Mouse (Mus musculus) lung, embryonic 15.5 days (tissue): ENCODE measurements around the gene Vmn1r189. TPM values are rescaled to one million over a fixed set of nuclear protein-coding genes. Genes with fewer than 3 reads are reported as not detected.
"Not testable (repeated sequence)": the region's sequence is repeated elsewhere in the genome, so short reads cannot be mapped to it uniquely, and the experiment has no call there.

ENCODE experiments used
- ATAC-seq: fragments of 200-750 bp; cut with Nextera tagmentation; 2 replicates; pipeline ENCODE4 v1.8.0; 2017; ENCODE audit warnings: moderate number of reproducible peaks, borderline replicate concordance; ENCODE audit not compliant: low FRiP score, low TSS enrichment; ENCODE audit errors: extremely low read depth
- H3K27ac ChIP-seq: fragments of 300-500 bp; sonication (generic); 2 replicates; pipeline ENCODE4 v1.5.1; 2015; ENCODE audit warnings: moderate library complexity, mild to moderate bottlenecking, inconsistent platforms
- H3K27me3 ChIP-seq: fragments of 300-500 bp; sonication (generic); 2 replicates; pipeline ENCODE4 v1.6.1; 2015; ENCODE audit warnings: inconsistent platforms
- H3K36me3 ChIP-seq: fragments of 300-500 bp; sonication (generic); 2 replicates; pipeline ENCODE4 v1.6.1; 2015; ENCODE audit warnings: inconsistent platforms
- H3K4me1 ChIP-seq: fragments of 300-500 bp; sonication (generic); 2 replicates; pipeline ENCODE4 v1.6.1; 2015; ENCODE audit warnings: inconsistent platforms
- H3K4me2 ChIP-seq: fragments of 300-500 bp; sonication (generic); 2 replicates; pipeline ENCODE4 v1.6.1; 2015; ENCODE audit warnings: inconsistent platforms, mild to moderate bottlenecking, moderate library complexity
- H3K4me3 ChIP-seq: fragments of 300-500 bp; sonication (generic); 2 replicates; pipeline ENCODE4 v1.5.1; 2015; ENCODE audit warnings: mild to moderate bottlenecking, inconsistent platforms
- H3K9ac ChIP-seq: fragments of 300-500 bp; sonication (generic); 2 replicates; pipeline ENCODE4 v1.6.1; 2015; ENCODE audit warnings: inconsistent platforms
- H3K9me3 ChIP-seq: fragments of 300-500 bp; sonication (generic); 2 replicates; pipeline ENCODE4 v1.6.1; 2016; ENCODE audit warnings: inconsistent platforms
- WGBS: fragments of 180-500 bp; shearing (Covaris S2); methylation state at CpG from one replicate; pipeline ENCODE4 v1.1.7; 2015; 5-methylcytosine and 5-hydroxymethylcytosine counted together
- microRNA-seq: library from miRNA; unstranded; fragments of <30 nt; microRNA quantifications from one replicate; pipeline ENCODE4, GENCODE M21; 2016
- polyA plus RNA-seq: library from polyadenylated mRNA; unstranded; fragments of >200 nt; fragmentation: Nextera tagmentation; extraction: Ambion mirVana; gene quantifications from 2 replicates; pipeline ENCODE4 v1.2.1, GENCODE M21; 2015

The Vmn1r189 gene
- not detected in 2 replicates for polyA plus RNA-seq

DNA sequence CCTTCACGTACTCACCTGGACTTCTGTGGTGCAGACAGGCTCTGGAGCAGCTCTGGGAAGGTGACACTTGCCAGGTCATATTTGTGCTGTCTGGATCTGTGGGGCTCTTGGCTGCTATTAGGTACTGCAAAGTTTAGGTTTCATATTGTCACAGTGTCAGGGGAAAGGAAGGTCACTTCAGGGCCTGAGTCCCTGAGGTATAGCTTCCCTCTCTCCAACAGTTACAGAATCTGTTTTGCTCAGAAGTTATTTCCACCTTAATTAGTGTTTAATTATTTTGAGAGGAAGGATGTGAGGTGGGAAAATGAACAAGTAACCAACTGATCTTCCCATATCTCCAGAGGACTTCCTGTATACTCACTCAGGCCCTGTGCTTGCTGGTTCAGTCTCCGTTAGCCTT lies at the start of gene Vmn1r189:
TSS of gene Vmn1r189 (minus strand) at position 101 of the 400 bp plus-strand sequence.
- H3K4me1 ChIP-seq, H3K4me3 ChIP-seq, H3K9me3 ChIP-seq, H3K9ac ChIP-seq, H3K4me2 ChIP-seq, H3K27me3 ChIP-seq, H3K36me3 ChIP-seq, H3K27ac ChIP-seq, ATAC-seq: not testable (repeated sequence)
- 89% methylated on average over 2 of the region's 2 CpGs for WGBS

DNA sequence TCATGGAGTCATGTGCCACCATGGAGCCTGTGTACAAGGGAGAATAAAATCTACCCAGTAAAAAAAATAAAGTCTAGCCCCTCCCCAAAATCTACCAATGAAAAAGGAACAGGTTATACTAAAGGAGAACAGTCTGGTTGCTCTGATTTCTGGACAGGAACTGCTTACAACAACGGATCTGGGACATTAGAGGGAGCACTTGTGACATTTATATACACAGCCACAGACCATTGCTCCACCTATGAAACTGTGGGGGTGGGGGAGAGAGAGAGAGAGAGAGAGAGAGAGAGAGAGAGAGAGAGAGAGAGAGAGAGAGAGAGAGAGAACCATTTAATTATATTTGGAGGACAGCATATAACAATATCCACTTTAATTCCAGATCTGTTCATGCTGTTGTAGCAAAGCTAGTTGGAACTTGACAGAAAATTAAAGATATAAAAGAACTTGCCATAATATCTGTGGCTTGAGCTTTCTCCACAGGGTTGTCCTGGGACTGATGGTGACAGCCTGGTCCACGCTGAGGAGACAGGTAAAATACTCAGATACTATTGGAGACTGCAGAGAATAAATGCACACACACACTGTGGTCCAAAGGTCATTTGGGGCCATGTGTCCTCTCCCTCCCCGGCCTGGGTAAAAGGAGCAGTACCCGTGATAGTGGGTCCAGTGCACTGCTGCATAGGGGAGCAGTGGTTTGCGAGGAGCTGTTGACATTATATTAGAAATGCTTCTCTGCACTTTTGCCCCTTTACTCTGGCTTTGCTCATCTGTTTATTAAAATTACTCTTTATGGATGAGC lies 31.1 kb upstream of the Vmn1r189 start:
- ATAC-seq, H3K27ac ChIP-seq: not testable (repeated sequence)
- WGBS, result 56% methylated on average over 5 of the region's 5 CpGs

GRCm38 (mm10) chr13:22084140-22084539 lies 21.5 kb downstream of the Vmn1r189 start, which contains the start of gene Vmn1r188:
Gene Vmn1r188 (plus strand): TSS chr13:22084440.
- not testable (repeated sequence) for H3K9ac ChIP-seq, H3K4me2 ChIP-seq, H3K27ac ChIP-seq, H3K27me3 ChIP-seq, H3K36me3 ChIP-seq, H3K4me1 ChIP-seq, H3K9me3 ChIP-seq, H3K4me3 ChIP-seq, ATAC-seq
- 70% methylated on average over 1 of the region's 1 CpGs for WGBS

More for the DNA sequence above, 31.1 kb upstream of the Vmn1r189 start:
- not testable (repeated sequence) for H3K4me1 ChIP-seq, H3K27me3 ChIP-seq, H3K9ac ChIP-seq, H3K9me3 ChIP-seq, H3K36me3 ChIP-seq, H3K4me2 ChIP-seq, H3K4me3 ChIP-seq

- Histone ChIP-seq H3K27me3 (no peaks in the 10 kb centered on the region), H3K36me3 (no peaks in the 10 kb centered on the region), H3K4me1 (no peaks in the 10 kb centered on the region), H3K4me2 (no peak overlapping the region), H3K9me3 (no peaks in the 10 kb centered on the region), H3K4me3 (no peak overlapping the region), H3K9ac (no peak overlapping the region), H3K27ac (no peak overlapping the region)
- 26% methylated on average over 1 of the region's 1 CpGs for WGBS
- no peak for ATAC-seq
These were observed 42.2 kb downstream of the Vmn1r189 start for GRCm38 (mm10) chr13:22063468-22063867.

DNA sequence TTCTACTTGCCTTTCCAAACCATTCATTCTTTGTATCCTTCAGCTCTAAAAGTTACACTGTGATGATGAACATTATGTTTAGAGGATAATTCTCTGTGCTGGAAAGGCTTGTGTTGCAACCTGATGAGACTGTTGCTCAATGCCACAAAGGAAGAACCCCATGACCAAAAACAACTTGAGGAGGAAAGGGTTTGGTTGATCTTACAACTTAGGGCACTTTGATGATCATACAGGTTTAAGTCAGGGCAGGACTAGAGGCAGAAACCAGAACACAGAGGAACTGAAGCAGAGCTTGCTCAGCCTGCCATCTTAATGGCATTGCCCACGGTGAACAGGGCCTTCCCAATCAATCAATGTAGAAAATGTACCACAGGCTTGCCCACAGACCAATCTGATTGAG lies 44.2 kb downstream of the Vmn1r189 start:
- no peak overlapping the region for H3K27ac ChIP-seq
- no peaks in the 10 kb centered on the region for H3K9me3 ChIP-seq
- ATAC-seq, result no peak
- H3K36me3 ChIP-seq, result no peaks in the 10 kb centered on the region
- WGBS, result 59% methylated on average over 1 of the region's 1 CpGs
- H3K27me3 ChIP-seq, result no peaks in the 10 kb centered on the region
- H3K4me2 ChIP-seq, result no peak overlapping the region
- H3K4me3 ChIP-seq, result no peak overlapping the region
- no peak overlapping the region for H3K9ac ChIP-seq
- no peaks in the 10 kb centered on the region for H3K4me1 ChIP-seq

- WGBS, result 94% methylated on average over 1 of the region's 1 CpGs
- no peaks in the 10 kb centered on the region for H3K9me3 ChIP-seq
- H3K27ac ChIP-seq, result no peak overlapping the region
- H3K27me3 ChIP-seq, result no peaks in the 10 kb centered on the region
- ATAC-seq, result no peak
- H3K9ac ChIP-seq, result no peak overlapping the region
- no peaks in the 10 kb centered on the region for H3K4me1 ChIP-seq
- no peak overlapping the region for H3K4me2 ChIP-seq
- H3K4me3 ChIP-seq, result no peak overlapping the region
- H3K36me3 ChIP-seq, result no peaks in the 10 kb centered on the region
These were observed 51.9 kb downstream of the Vmn1r189 start for GRCm38 (mm10) chr13:22053754-22054153.

DNA sequence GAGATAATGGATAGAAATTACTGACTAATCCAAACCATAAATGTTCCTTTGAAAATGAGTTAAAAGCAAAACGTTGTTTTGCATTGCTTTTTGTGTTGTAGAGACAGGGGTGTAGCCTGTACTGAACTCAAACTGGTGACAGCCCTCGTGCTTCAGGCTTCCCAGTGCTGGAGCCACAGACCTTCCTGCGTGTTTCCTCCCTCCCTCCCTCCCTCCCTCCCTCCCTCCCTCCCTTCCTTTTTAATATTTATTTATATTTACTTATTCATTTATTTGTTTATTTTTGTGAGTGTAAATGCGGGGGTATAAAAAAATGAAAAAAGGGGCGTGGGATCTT lies 54.1 kb downstream of the Vmn1r189 start:
- Histone ChIP-seq H3K36me3 (no peaks in the 10 kb centered on the region), H3K27ac (peak overlapping the region; percentile 90), H3K9me3 (no peaks in the 10 kb centered on the region), H3K9ac (peak overlapping the region; percentile 36), H3K4me3 (peak overlapping the region; percentile 53), H3K27me3 (no peaks in the 10 kb centered on the region), H3K4me2 (peak overlapping the region; percentile 64), H3K4me1 (no peaks in the 10 kb centered on the region)
- no peak for ATAC-seq
- 10% methylated on average over 5 of the region's 5 CpGs for WGBS

DNA sequence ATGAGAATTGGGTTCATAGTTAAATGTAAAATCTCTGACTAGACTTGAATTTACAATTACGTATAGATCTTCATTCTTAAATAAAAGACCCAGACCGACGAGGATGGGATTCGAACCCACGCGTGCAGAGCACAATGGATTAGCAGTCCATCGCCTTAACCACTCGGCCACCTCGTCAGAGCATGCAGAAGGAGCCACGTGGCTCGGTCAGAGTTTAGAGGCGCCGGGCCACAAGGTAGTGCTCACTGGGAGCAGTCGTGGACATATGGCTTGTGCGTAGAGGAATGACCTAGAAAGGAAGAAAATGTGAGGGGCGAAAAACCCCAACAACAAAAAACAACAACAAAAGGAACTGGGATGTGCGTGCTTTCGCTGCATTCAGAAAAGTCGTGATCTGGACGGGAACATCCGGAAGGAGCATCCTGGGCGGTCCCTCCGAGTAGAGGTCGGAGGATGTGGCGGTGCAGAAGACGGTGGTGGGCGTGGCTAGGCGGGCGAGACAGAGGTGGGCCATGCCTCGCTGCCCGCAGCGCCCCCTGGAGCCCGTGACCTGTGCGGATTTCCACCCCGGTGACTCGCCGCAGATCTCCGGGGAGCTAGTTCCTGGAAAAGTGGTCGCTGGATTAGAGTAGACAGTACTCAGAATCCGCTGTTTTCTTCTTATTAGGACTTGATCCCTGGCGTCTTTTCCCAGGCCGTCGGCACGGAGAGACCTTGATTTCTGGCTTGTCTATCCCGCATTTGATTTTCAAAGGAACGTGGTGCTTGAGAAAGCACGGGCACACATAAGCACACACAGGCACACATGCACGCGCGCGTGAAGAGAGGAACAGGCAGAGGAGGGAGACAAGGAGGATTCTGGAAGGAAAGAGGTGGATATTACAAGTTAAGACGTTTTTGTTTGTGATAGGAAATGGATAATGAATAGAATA lies 54.8 kb downstream of the Vmn1r189 start:
- under 1% methylated on average over 52 of the region's 52 CpGs for WGBS
- ATAC-seq, result peak; percentile 94
- Histone ChIP-seq H3K4me2 (peak overlapping the region; percentile 64), H3K9ac (peak overlapping the region; percentile 36), H3K27ac (peak overlapping the region; percentile 90), H3K36me3 (no peaks in the 10 kb centered on the region), H3K4me3 (peak overlapping the region; percentile 53), H3K4me1 (no peaks in the 10 kb centered on the region), H3K27me3 (no peaks in the 10 kb centered on the region), H3K9me3 (no peaks in the 10 kb centered on the region)

Small RNA genes lying within 50 kb of the gene (microRNA-seq; reads per million reads assigned to microRNA genes)
- gene Gm26300, result not detected

Other genes with a start within 250 kb of the Vmn1r189 start
- 11.6 and 13.3 TPM in 2 replicates for gene Zfp184, start 160.7 kb downstream of the Vmn1r189 start, polyA plus RNA-seq
- 0.09 and 0.32 TPM in 2 replicates for gene Pom121l2, start 124.6 kb downstream of the Vmn1r189 start, polyA plus RNA-seq
- 11.2 and 36.4 TPM in 2 replicates for gene Prss16, start 96.1 kb downstream of the Vmn1r189 start, polyA plus RNA-seq
- 8.1 and 8.2 TPM in 2 replicates for gene Hist1h2ah, start 70.3 kb downstream of the Vmn1r189 start, polyA plus RNA-seq
- gene Hist1h2bk, start 70.0 kb downstream of the Vmn1r189 start, polyA plus RNA-seq, result 7.0 and 7.4 TPM in 2 replicates
- 27.2 and 29.1 TPM in 2 replicates for gene Hist1h4i, start 64.5 kb downstream of the Vmn1r189 start, polyA plus RNA-seq
- gene Hist1h2ag, start 62.9 kb downstream of the Vmn1r189 start, polyA plus RNA-seq, result 52.7 and 55.6 TPM in 2 replicates
- gene Hist1h2bj, start 62.6 kb downstream of the Vmn1r189 start, polyA plus RNA-seq, result 15.7 and 16.0 TPM in 2 replicates
- not detected in 2 replicates for gene Vmn1r188, start 21.4 kb downstream of the Vmn1r189 start, polyA plus RNA-seq
- not detected in 2 replicates for gene Vmn1r191, start 78.1 kb upstream of the Vmn1r189 start, polyA plus RNA-seq
- not detected in 2 replicates for gene Vmn1r192, start 85.3 kb upstream of the Vmn1r189 start, polyA plus RNA-seq
- gene Vmn1r193, start 117.3 kb upstream of the Vmn1r189 start, polyA plus RNA-seq, result not detected in 2 replicates
- not detected in 2 replicates for gene Vmn1r194, start 138.4 kb upstream of the Vmn1r189 start, polyA plus RNA-seq
- not detected in 2 replicates for gene Vmn1r195, start 164.7 kb upstream of the Vmn1r189 start, polyA plus RNA-seq
- gene Vmn1r196, start 184.1 kb upstream of the Vmn1r189 start, polyA plus RNA-seq, result not detected in 2 replicates
- not detected in 2 replicates for gene Vmn1r197, start 218.8 kb upstream of the Vmn1r189 start, polyA plus RNA-seq
- gene Vmn1r198, start 244.5 kb upstream of the Vmn1r189 start, polyA plus RNA-seq, result not detected in 2 replicates